Mouse (Mus musculus) liver, embryonic 14.5 days (tissue): ENCODE results near the gene St3gal4.

ENCODE experiments used
- CTCF ChIP-seq: IDR thresholded peaks from 2 replicates; pipeline ENCODE4 v1.5.1; 2016; ENCODE audit warnings: antibody characterized with exemption, low read depth, control low read depth
- EP300 ChIP-seq: IDR thresholded peaks from 2 replicates; pipeline ENCODE4 v1.6.1; 2016; ENCODE audit warnings: antibody characterized with exemption, low read depth

DNA sequence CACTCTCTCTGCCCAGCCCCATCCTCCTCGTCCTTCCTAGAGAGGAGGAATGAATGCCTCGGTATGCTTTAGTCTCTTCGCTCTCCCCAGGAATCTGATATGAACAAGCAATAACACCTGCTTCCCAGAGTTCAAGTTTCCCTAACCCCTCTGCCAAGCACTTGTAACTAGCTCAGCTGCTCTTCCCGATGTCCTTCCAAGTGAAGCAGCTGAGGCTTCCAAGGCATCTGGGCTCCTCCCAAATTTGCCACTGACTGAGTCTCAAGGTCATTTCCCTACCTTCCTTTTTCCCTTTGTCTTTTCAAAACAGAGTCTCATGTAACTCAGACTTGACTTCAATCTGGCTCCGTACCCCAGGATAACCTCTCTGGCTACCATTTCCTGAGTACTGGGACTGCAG lies 77.6 kb downstream of the St3gal4 start:
- no peak for TF ChIP-seq EP300
- TF ChIP-seq CTCF = no peak
